Mouse (Mus musculus): ENCODE measurements at regions not wholly inside any gene's neighbourhood (a gene's known extent, or its start where the extent isn't known, plus 50 kb on each side); places are given as distances from the start of the nearest gene placed in this dataset.

DNA sequence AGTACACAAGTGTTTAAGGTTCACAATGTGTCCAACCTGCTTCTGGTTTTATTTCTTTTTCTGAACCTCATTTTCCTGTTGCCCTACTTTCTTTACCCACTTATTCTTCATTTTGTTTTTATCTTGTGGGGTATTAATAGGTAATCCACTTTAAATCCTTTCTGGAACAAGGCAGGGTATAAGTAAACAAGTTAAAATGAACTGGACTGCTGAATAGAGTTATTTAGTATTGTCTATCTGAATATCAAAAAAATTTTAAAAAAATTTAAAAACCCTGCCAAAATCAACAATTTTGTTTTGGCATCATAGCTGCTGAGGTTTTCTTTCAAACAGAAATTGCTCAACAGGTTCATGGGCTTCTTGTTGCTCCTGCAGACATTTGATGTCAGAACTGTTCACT is 170.7 kb upstream of the Cited2 start:
- no peak for DNase-seq (ENCODE audit: low read depth)

DNA sequence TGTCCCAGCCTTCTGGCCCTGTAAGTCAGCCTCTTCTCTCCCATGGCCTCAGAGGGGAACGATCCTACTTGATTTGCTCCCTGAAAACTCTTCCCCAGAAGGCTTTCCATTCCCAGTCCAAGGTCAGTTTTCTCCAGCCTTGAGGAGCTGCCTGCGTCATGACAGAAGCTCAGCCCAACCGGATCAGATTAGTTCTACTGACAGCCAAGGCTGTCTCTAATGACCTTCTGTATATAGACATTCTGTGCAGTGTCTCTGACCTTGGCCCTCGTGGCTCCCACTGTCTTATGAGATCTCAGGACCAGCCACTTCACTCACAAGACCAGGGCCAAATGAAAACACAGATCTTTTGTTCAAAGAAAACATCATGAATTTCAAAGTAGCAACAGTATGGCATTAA is 166.6 kb upstream of the Cited2 start:
- no peak for DNase-seq (ENCODE audit: low read depth)

GRCm38 (mm10) chr10:17559370-17559955 is 163.6 kb upstream of the Cited2 start:
- DNase-seq (ENCODE audit: low read depth), result no peak

DNA sequence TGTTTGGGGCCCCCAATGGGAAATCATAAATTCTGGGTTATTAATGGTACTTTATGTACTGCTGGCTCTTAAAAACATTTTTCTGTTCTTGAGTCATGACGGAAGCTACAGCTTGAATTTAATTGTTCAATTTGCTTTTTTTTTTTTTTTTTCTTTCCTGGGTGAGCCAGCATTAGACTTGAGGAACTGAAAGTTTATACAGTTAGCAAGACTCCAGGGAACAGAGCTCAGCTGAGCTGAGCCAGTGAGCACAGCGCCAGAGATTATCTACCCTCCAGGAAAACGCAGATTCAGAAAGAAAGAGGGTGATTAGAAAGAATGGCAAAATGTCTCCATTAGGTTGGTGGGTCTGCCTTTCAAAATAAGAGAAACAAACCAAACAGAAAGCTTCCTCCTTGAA is 163.0 kb upstream of the Cited2 start:
- DNase-seq (ENCODE audit: low read depth), result no peak

DNA sequence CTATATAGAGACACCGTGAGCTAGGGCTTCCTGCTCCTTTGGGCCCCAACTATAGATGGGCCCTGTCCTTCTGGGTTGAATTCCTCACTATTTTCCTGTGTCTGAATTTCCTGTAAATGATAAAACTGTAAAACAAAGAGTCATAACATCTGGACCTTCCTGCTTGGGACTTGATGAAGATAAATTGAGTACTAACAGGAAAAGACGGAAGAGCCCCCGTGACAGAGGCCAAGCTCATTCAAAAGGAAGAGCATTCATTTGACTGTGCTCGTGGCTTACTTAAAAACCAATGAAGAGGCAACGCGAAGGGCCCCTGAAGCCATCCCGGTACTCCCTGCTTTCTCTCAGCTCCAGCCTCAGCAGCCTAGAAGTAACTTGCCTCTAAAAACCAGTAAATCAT is 161.6 kb upstream of the Cited2 start:
- DNase-seq (ENCODE audit: low read depth), result no peak

- no peak for DNase-seq (ENCODE audit: low read depth)
These were observed 161.0 kb upstream of the Cited2 start for GRCm38 (mm10) chr10:17561977-17562376.

GRCm38 (mm10) chr10:17562410-17563350 is 160.3 kb upstream of the Cited2 start:
- DNase-seq (ENCODE audit: low read depth), result no peak

GRCm38 (mm10) chr10:17563351-17563749 is 159.7 kb upstream of the Cited2 start:
- DNase-seq (ENCODE audit: low read depth), result no peak

- no peak for DNase-seq (ENCODE audit: low read depth)
These were observed 158.0 kb upstream of the Cited2 start for GRCm38 (mm10) chr10:17564895-17565620.

GRCm38 (mm10) chr10:17566975-17567374 is 156.0 kb upstream of the Cited2 start:
- DNase-seq (ENCODE audit: low read depth), result no peak

DNA sequence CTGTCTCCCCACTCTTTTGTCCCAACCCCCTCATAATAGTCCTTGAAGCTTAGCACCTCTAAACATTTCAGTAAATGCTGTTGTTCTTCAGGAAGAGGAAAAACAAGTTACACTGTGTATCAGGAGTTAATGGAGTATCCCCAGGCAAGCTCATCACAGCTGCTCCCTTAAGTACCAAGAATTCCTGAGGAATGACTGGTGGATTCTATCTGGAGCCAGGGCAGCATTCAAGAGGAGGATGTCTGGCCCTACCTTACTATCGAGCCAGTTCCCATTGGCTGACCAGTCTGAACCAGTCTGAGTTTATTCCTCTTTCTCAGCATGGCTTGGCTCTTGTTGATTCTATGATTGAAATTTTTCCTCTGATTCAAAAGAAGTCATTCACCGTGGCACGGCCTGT is 155.4 kb upstream of the Cited2 start:
- DNase-seq (ENCODE audit: low read depth), result no peak

DNA sequence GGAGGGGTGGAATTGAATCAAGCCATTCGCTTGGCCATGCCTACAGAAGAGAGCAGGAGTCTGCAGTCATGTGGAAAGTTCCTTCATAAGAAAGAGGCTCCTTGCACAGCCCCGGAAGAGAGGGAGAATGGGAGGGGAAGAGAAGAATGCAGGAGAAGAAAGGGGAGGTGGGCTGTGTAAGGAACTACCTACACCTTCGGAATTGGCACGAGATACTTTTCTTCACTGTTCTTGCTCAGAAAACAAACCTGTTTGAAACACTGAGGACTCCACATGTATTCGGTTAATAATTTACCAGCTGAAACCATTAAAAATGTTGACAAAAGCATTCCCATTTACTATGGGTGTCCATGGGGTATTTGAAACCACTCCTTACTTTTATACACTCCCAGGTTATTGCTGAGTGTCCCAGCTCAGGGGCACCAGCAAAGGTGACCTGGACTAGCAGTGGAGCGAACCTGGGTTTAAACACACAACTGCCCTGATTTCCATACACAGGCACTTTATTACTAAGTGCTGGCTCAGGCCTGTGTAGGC is 153.4 kb upstream of the Cited2 start:
- DNase-seq (ENCODE audit: low read depth), result no peak

DNA sequence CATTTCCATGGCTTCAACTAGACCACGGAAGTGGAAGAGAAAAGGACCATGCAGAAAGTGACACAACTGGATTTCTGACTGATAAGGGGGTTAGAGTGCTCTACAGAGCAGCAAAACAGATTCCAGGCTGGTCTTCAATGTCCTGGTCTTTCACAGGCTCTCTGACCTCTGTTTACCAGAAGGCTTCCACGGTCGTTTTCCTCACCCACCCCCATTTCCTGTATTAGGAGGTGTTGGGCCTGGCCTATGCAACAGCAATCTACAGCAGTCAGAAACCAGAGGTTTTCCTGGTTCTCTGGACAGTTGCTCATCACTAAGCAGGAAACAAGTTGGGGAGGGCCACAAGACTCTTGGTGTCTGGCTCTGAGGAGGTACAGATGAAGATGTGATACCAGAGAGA is 148.1 kb upstream of the Cited2 start:
- DNase-seq (ENCODE audit: low read depth), result no peak

- no peak for DNase-seq (ENCODE audit: low read depth)
These were observed 147.3 kb upstream of the Cited2 start for GRCm38 (mm10) chr10:17575448-17576332.

DNA sequence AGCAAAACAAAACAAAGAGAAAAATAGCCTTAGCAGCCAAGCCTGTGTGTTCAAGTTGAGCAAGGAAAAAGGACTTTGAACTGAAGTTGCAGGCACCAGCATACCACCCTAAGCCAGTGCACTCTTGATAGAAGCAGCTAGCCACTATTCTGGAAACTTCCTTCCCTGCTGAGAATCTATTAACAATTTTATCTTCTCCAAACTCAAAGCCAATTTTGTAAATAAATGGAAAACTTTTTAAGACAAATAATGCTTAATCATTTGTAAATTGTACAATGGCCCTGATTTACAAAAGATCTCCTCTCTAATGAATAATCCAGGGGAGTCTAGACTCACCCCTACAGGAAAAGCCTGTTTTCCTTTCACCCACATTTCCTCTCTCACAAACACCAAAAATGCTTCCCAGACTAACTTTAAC is 146.7 kb upstream of the Cited2 start:
- DNase-seq (ENCODE audit: low read depth), result no peak

DNA sequence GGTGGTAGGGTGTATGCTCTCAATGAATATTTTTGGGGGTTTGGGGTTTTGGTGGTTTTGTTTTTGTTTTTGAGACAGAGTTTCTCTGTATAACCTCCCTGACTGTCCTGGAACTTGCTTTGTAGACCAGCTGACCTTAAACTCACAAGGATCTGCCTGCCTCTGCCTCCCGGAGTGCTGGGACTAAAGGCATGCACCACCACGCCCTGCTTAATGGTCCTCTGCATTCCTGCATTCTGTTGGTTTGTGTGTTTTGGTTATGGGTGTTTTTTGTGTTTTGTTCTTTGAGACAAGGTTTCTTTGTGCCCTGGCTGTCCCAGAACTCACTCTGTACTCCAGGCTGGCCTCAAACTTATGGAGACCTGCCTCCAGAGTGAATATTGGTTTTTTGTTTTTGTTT is 143.6 kb upstream of the Cited2 start:
- DNase-seq (ENCODE audit: low read depth), result no peak

DNA sequence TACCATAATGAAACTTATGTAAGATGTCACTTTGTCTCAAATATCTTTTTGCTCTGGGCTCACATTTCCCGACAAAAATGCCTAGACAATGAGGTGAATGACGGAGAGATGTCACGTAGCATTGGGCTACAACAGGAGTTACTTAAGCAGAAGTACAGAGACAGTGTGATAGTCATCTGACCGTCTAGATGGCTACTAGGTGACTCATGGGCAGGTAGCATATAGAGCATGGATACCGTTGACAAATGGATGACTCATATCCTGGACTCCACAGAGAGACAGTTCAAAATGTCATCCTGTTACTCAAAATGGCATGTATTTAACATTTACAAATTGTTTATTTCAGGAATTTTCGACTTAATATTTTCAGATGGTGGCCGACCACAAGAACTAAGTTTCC is 138.2 kb upstream of the Cited2 start:
- no peak for DNase-seq (ENCODE audit: low read depth)

DNA sequence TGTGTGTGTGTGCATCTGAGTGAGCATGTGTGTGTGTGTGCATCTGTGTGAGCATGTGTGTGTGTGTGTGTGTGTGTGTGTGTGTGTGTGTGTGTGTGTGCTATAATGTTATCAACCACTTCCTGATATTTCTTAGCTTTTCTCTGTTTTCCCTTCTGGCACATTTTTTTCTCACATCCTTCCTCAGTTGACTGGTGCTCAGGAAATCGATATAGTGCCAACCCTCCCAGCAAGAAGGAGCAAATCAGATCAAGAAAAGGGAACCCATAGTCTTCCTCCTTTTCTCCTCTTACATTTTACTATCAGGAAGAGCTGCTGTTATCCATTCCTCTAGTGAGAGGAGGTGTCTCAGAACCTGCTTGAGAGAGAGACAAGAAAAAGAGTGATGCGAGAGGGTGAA is 136.1 kb upstream of the Cited2 start:
- no peak for DNase-seq (ENCODE audit: low read depth)

DNA sequence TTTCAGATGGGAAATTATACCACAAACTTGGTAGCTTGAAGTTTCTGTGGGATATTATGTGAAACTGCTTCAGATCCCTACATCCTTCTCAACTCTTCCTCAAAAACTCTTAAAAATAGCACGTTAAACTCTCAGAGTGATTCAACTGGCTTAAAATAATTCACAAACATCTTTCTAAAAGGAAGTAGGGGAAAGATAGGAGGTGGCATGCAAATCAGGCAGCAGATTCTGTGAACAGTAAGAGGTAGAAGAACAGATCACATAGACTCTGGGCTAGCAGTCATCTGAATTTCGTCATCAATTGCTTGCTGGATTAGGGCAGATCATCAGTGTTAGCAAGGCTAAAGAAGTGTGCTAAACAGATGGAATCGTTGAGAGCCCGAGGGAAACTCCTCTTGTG is 133.9 kb upstream of the Cited2 start:
- no peak for DNase-seq (ENCODE audit: low read depth)

GRCm38 (mm10) chr10:17590195-17590594 is 132.8 kb upstream of the Cited2 start:
- no peak for DNase-seq (ENCODE audit: low read depth)

- DNase-seq (ENCODE audit: low read depth), result no peak
These were observed 130.6 kb upstream of the Cited2 start for GRCm38 (mm10) chr10:17592387-17592786.

DNA sequence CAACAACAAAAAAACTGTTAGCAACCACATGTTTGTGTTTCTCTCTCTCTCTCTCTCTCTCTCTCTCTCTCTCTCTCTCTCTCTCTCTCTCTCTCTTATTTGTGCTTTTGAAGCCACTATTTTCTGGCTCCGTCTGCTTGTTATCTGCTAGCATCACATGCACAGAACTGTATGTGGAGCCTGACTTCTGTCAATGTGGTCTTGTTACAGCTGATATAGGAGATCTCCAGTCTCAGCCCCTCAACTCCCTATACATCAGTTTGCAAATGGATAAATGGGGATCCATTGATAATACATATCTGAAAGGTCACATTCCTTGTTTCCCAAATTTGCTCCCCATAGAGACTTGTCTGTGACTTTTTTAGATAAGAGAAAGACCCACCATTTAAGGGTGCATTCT is 126.9 kb upstream of the Cited2 start:
- no peak for DNase-seq (ENCODE audit: low read depth)

All from fibroblast of lung, adult 2 months (primary cell).